Mouse (Mus musculus) Muller cell, postnatal 12 days (primary cell): ENCODE data around the gene Zdhhc1.

ENCODE experiments used
- DNase-seq: peaks from one replicate; pipeline ENCODE4 v3.0.0-alpha.2; 2015; ENCODE audit errors: inconsistent ontology term

Zdhhc1 gene

DNA sequence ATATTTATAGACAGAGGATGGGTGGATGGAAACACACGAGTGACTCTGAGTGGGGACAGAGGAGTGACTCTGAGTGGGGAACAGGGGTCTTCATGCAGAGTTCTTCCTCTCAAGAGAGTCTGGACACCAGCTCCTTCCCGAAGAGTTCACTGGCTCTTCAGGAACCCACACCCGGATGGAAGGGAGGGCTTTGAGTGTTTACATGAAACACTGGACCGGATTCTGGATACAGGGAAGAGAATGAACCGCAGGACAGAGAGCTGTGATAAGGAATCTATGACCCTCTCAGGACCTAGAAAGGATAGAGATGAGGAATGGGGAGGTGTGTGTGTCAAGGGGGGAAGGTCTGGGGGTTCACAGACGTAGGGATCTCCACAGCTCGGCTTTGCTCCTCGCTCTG, 20.6 kb upstream of the Zdhhc1 start:
- no peak for DNase-seq

DNA sequence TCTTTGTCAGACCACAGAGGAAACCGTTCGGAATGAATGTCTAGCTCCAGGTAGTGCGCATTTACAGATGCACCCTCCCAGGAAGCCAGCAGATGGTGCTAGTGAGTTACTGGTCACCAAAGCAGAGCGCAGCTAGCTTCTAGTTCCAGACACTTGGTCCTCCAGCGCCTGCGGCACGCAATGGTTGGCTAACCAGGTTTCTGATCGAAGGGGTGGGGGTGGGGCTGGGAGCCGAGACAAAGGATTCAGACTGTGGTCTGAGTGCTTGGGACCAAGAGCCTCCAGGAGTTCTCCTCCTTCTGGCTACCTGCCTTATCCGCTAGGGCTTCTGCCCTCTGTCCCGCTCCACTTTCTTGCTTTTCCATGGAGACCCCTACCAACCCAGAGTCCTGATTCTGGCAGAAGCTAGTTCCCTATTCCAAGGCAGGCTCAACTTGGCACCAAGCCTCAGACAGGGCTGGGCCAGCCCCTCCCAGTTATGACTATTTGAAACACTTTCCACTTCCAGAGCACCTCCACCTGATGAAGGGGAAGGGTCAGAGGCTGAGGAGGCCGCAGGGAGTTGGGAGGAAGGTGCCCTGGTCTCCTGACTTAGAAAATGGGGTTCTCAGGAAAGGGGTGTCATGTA, 19.4 kb upstream of the Zdhhc1 start:
- peak; percentile 70 for DNase-seq

GRCm38 (mm10) chr8:105514656-105515055, 18.0 kb upstream of the Zdhhc1 start:
- DNase-seq: peak; percentile 45

- no peak for DNase-seq
Observed at GRCm38 (mm10) chr8:105514194-105514593, 17.5 kb upstream of the Zdhhc1 start.

GRCm38 (mm10) chr8:105509997-105510735, 13.5 kb upstream of the Zdhhc1 start:
- DNase-seq: no peak

- no peak for DNase-seq
Observed at GRCm38 (mm10) chr8:105508758-105509157, 12.1 kb upstream of the Zdhhc1 start.

DNA sequence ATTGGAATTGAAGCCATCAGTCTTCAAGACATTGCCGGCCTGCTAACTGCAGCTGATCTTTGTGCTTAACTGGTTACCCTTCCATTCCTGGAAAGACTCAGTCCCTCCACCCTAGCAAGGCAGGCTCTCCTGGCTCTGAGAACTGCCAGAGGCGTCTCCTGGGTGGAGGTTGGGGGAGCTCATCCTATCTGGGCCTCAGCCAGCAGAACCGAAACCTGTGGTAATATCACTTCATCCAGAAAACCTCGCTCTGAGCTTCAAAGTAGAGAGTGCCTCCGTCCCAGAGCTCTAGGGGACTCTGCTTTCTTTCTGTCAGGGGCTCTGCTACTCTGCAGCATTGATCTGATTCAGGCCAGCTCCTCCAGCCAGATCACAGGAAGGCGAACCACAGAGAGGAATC, 10.3 kb upstream of the Zdhhc1 start:
- no peak for DNase-seq

- no peak for DNase-seq
Observed at GRCm38 (mm10) chr8:105504617-105505016, 7.9 kb upstream of the Zdhhc1 start.

- no peak for DNase-seq
Observed at GRCm38 (mm10) chr8:105499787-105500186, 3.1 kb upstream of the Zdhhc1 start.

- DNase-seq: peak; percentile 29
Observed at GRCm38 (mm10) chr8:105495350-105496302, 1.1 kb downstream of the Zdhhc1 start.

GRCm38 (mm10) chr8:105494566-105494965, 2.1 kb downstream of the Zdhhc1 start:
- DNase-seq: no peak

DNA sequence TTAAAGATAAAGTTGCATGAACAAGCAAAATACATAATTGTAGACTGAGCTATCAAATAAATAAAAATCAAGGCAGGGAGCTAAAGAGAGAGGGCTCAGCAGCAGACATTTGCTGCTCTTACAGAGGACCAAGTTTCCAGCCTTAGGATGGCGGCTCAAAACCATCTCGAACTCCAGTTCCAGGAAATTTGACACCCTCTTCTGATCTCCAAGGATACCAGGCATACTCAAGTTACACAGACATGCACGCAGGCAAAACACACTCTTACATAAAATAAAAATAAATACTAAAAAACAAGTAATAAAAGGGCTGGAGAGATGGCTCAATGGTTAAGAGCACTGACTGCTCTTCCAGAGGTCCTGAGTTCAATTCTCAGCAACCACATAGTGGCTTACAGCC, 3.2 kb downstream of the Zdhhc1 start:
- no peak for DNase-seq

DNA sequence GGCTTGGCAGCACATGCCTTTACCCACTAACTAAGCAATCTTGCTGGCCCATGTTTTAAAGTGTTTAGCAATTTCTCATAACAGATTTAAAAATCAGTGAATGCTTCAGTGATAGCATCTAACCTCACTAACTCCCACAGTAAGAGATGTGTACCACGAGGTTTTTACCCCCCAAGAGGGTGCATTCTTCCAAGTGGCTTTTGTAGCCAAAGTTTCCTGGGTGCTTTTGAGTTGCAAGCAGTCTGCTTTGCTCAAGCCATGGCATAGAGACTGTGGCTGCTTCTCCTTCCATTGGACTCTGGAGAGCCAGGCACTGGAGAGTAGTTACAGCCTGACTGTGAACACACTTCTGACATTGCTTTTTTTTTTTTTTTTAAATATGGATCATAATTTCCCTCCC, 7.4 kb downstream of the Zdhhc1 start:
- no peak for DNase-seq

DNA sequence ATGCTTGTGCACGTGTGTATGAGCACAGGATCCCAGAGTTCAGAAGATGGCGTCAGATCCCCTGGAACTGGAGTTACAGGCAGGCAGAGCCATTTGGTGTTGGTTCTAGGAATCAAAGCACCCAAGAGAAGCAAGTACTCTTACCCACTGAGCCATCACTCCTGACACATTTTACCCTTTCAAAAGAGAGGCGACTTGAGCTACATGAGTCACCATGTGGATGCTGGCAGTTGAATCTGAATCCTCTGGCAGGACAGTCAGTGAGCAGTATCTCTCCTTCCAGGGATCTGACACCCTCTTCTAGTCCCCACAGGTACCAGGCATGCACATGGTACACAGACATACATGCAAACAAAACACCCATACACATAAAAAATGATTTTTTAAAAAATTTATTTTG, 8.6 kb downstream of the Zdhhc1 start:
- no peak for DNase-seq

GRCm38 (mm10) chr8:105484392-105484791, 12.3 kb downstream of the Zdhhc1 start:
- DNase-seq: peak; percentile 70

GRCm38 (mm10) chr8:105484030-105484368, 12.7 kb downstream of the Zdhhc1 start:
- DNase-seq: peak; percentile 54

- DNase-seq: peak; percentile 51
Observed at GRCm38 (mm10) chr8:105483212-105484029, 13.3 kb downstream of the Zdhhc1 start.

GRCm38 (mm10) chr8:105482123-105482522, 14.6 kb downstream of the Zdhhc1 start:
- no peak for DNase-seq

GRCm38 (mm10) chr8:105481453-105481852, 15.2 kb downstream of the Zdhhc1 start:
- no peak for DNase-seq

DNA sequence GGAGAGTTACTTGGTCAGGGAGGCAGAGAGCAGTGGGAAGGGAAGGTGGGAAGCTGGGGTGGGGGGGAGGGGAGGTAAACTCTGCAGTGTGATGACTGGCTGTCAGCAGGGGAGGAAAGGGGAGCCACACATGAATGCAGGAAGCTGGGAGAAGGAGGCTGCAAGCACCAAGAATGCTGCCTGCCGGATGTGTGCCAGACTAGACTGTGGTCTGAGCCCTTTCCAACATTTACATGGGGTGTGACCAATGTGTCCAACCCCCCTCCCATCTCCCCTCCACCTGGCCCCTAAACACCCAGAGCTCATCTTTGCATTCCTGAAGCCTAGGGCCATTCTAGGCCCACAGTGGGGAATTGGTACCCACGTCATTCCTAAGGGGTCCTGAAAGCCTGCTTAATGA, 15.7 kb downstream of the Zdhhc1 start:
- peak; percentile 56 for DNase-seq

DNA sequence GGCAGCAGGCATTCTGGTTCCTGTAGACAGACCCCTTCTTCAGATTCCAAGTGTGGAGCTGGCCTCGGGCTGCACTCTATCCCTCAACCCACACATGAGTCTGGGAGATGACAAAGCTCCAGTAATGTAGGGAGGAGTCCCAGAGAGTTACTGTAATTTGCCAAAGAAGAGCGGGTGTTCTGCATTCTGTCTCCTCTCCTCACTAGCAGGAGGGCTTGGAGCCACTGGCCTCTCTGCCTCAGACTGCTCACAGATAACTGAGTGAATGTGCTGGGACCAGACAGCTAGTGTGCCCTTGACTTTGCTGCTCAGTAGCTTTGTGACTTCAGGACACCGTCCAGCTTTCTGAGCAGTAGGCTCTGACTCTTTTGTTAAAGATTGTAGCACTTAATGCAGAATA, 18.9 kb downstream of the Zdhhc1 start:
- DNase-seq: no peak
